Mouse (Mus musculus): ENCODE results near the gene Gm5136.

GRCm38 (mm10) chr10:108728961-108729360 lies 29.0 kb upstream of the Gm5136 start:
- TF ChIP-seq POLR2A (IDR thresholded peaks at IDR 0.05; ENCODE audit: low read depth, low read length) (no peak), KAT2A (IDR thresholded peaks at IDR 0.05; ENCODE audit: insufficient replicate concordance, low read length) (no peak), CTCF (conservative IDR thresholded peaks at IDR 0.05 in 1 of 2, IDR thresholded peaks at IDR 0.05 in 1 of 2; ENCODE audit: low read depth in 2 of 2, low read length in 2 of 2) (no peak), MAFK (IDR thresholded peaks at IDR 0.05; ENCODE audit: insufficient replicate concordance, low read length) (no peak), NRF1 (IDR thresholded peaks at IDR 0.05; ENCODE audit: low read depth, low read length) (no peak), HCFC1 (IDR thresholded peaks at IDR 0.05; ENCODE audit: low read depth, low read length) (no peak)

All from CH12.LX (cell line).